Mouse (Mus musculus) CH12.LX (cell line): Measurements from ENCODE around the gene Rps16. TPM values are rescaled to one million over a fixed set of nuclear protein-coding genes. Genes with fewer than 3 reads are reported as not detected.

Experiments
- DNase-seq: peaks from one replicate; pipeline ENCODE4 v3.0.0-alpha.2; 2013; ENCODE audit errors: extremely low read depth
- H3K27ac ChIP-seq: 2 replicates; pipeline ENCODE4 v1.5.1; 2012; ENCODE audit warnings: low read depth, mild to moderate bottlenecking, control low read depth, moderate library complexity; ENCODE audit not compliant: insufficient read depth
- H3K27me3 ChIP-seq: replicated peaks from 2 replicates; pipeline ENCODE3; 2012; ENCODE audit warnings: inconsistent platforms
- H3K36me3 ChIP-seq, 2 experiments: replicated peaks in 1 of 2; 2 replicates each; pipeline versions ENCODE3 to v1.6.1; 2012; ENCODE audit warnings: inconsistent platforms in 1 of 2, low read length in 1 of 2, mild to moderate bottlenecking in 1 of 2, mixed read lengths in 1 of 2, moderate library complexity in 1 of 2; ENCODE audit not compliant: control insufficient read depth in 1 of 2, insufficient read depth in 1 of 2
- H3K4me1 ChIP-seq, 2 experiments: 2 replicates each; pipeline ENCODE4 v1.6.1; 2012; ENCODE audit warnings: inconsistent platforms in 1 of 2, moderate library complexity in 1 of 2; ENCODE audit not compliant: insufficient read depth in 2 of 2, control insufficient read depth in 1 of 2
- H3K4me2 ChIP-seq: 2 replicates; pipeline ENCODE4 v1.6.1; 2012; ENCODE audit warnings: low read depth, mild to moderate bottlenecking, control low read depth; ENCODE audit not compliant: poor library complexity, insufficient read depth, severe bottlenecking
- H3K4me3 ChIP-seq, 3 experiments: fragments of 150-350 bp in 1 of 3; sonication (generic) in 1 of 3; replicated peaks in 1 of 3; 2 replicates each; pipeline versions ENCODE3 to v1.5.1; 2011 to 2012; ENCODE audit warnings: low read depth in 2 of 3, low read length in 2 of 3, mild to moderate bottlenecking in 2 of 3, moderate library complexity in 2 of 3, control low read depth in 1 of 3, improper control_type of control experiment in 1 of 3, inconsistent platforms in 1 of 3, mixed read lengths in 1 of 3; ENCODE audit not compliant: poor library complexity in 1 of 3
- H3K79me2 ChIP-seq: replicated peaks from 2 replicates; pipeline ENCODE4 v1.6.1; 2012; ENCODE audit warnings: mild to moderate bottlenecking, moderate library complexity; ENCODE audit not compliant: control insufficient read depth, poor library complexity, insufficient read depth, severe bottlenecking; ENCODE audit errors: extremely low read depth
- H3K9ac ChIP-seq: 2 replicates; pipeline ENCODE4 v1.6.1; 2012; ENCODE audit warnings: low read depth, mild to moderate bottlenecking, control low read depth, moderate library complexity; ENCODE audit not compliant: insufficient read depth
- H3K9me3 ChIP-seq: replicated peaks from 2 replicates; pipeline ENCODE3; 2012; ENCODE audit warnings: low read length, inconsistent platforms, mixed read lengths
- BHLHE40 ChIP-seq: IDR thresholded peaks from 2 replicates; pipeline ENCODE4 v1.6.1; 2011; ENCODE audit warnings: mild to moderate bottlenecking, low read depth, low read length, improper control_type of control experiment
- ELF1 ChIP-seq: IDR thresholded peaks from 2 replicates; pipeline ENCODE4 v1.6.1; 2014; ENCODE audit warnings: low read depth, mild to moderate bottlenecking, inconsistent platforms, low read length, improper control_type of control experiment
- GABPA ChIP-seq: IDR thresholded peaks from 2 replicates; pipeline ENCODE4 v1.6.1; 2012; ENCODE audit warnings: low read depth, low read length, improper control_type of control experiment, inconsistent platforms; ENCODE audit not compliant: insufficient replicate concordance
- JUN ChIP-seq: IDR thresholded peaks from 2 replicates; pipeline ENCODE4 v1.6.1; 2011; ENCODE audit warnings: low read depth, mild to moderate bottlenecking, low read length, improper control_type of control experiment, moderate library complexity; ENCODE audit not compliant: insufficient read depth
- NELFE ChIP-seq: IDR thresholded peaks from 2 replicates; pipeline ENCODE4 v1.6.1; 2011; ENCODE audit warnings: low read depth, low read length, improper control_type of control experiment
- NRF1 ChIP-seq: IDR thresholded peaks from 2 replicates; pipeline ENCODE4 v1.6.1; 2014; ENCODE audit warnings: low read depth, mild to moderate bottlenecking, inconsistent platforms, low read length, improper control_type of control experiment, moderate library complexity
- POLR2AphosphoS2 ChIP-seq: IDR thresholded peaks from 2 replicates; pipeline ENCODE4 v1.6.1; 2011; ENCODE audit warnings: low read depth, low read length, improper control_type of control experiment
- SMC3 ChIP-seq: IDR thresholded peaks from 2 replicates; pipeline ENCODE4 v1.6.1; 2011; ENCODE audit warnings: low read depth, low read length, improper control_type of control experiment
- TBP ChIP-seq: conservative IDR thresholded peaks from 2 replicates; pipeline ENCODE4 v1.6.1; 2011; ENCODE audit warnings: low read depth, low read length, improper control_type of control experiment
- UBTF ChIP-seq: IDR thresholded peaks from 2 replicates; pipeline ENCODE4 v1.6.1; 2012; ENCODE audit warnings: low read depth, mild to moderate bottlenecking, inconsistent platforms, low read length, improper control_type of control experiment, moderate library complexity
- ZKSCAN1 ChIP-seq: IDR thresholded peaks from 2 replicates; pipeline ENCODE4 v1.6.1; 2012; ENCODE audit warnings: low read depth, inconsistent platforms, low read length, improper control_type of control experiment, borderline replicate concordance
- dilution Hi-C: fragments of 300-500 bp; cut with MboI; formaldehyde crosslinking; loops from 2 replicates; pipeline ENCODE4 v1.14.3; 2020; ENCODE audit warnings: low sequenced_read_pairs; ENCODE audit not compliant: extremely low pct_unique_long_range_greater_than_20kb, extremely low pct_ligation_motif_present
- in situ Hi-C: fragments of 300-500 bp; cut with MboI; formaldehyde crosslinking; loops from 3 replicates; pipeline ENCODE4 v1.14.3; 2019; ENCODE audit warnings: low sequenced_read_pairs, low pct_ligation_motif_present, low pct_unique_long_range_greater_than_20kb, mixed read lengths
- polyA plus RNA-seq: library from polyadenylated mRNA; unstranded; fragments of >175 nt; gene quantifications from 2 replicates; pipeline ENCODE4 v1.2.1, GENCODE M21; 2012; ENCODE audit warnings: low read depth; ENCODE audit not compliant: insufficient read length
- total RNA-seq, 2 experiments: library from RNA; depleted of rRNA; stranded (reverse); fragments of 300-350 nt in 1 of 2; fragments of >200 nt in 1 of 2; gene quantifications; 2 replicates each; pipeline ENCODE4 v1.2.3; 2012 to 2014

Rps16 gene
- total and polyA plus RNA-seq, 3 experiments = 66.7 to 2,040 (median 1,254) TPM

- Histone ChIP-seq H3K4me1 (0 out of 4 replicates have a peak, but pooled peaks cover 0 to 1% of the 10 kb centered on the region in 2 experiments), H3K27me3 (no peaks in the 10 kb centered on the region), H3K9ac (no peak overlapping the region), H3K27ac (no peak overlapping the region), H3K36me3 (peaks cover 73 to 89% of the 10 kb centered on the region in 2 experiments), H3K4me3 (no peak overlapping the region), H3K9me3 (no peaks in the 10 kb centered on the region), H3K79me2 (peaks cover 5% of the 10 kb centered on the region; the same call in 1 of the 2 replicates), H3K4me2 (no peak overlapping the region)
- in situ Hi-C loops = no loop called here
- DNase-seq = no peak
- peak; percentile 57; the same call in 1 of the 2 replicates for TF ChIP-seq POLR2AphosphoS2
- TF ChIP-seq JUN = no peak
- TF ChIP-seq NELFE = no peak
- dilution Hi-C loops = no loop called here
Measured at GRCm38 (mm10) chr7:28398696-28399340, 48.4 kb downstream of the Rps16 start.

GRCm38 (mm10) chr7:28401030-28401429 is 50.6 kb downstream of the Rps16 start:
- Histone ChIP-seq H3K4me2 (no peak overlapping the region), H3K27me3 (no peaks in the 10 kb centered on the region), H3K9me3 (no peaks in the 10 kb centered on the region), H3K79me2 (no peaks in the 10 kb centered on the region), H3K27ac (no peak overlapping the region), H3K4me1 (no peaks in the 10 kb centered on the region), H3K36me3 (peaks cover 82 to 94% of the 10 kb centered on the region in 2 experiments), H3K4me3 (no peak overlapping the region), H3K9ac (no peak overlapping the region)
- TF ChIP-seq SMC3 = no peak
- no peak for TF ChIP-seq GABPA
- in situ Hi-C loops (no loop called here), dilution Hi-C loops (no loop called here)
- no peak for DNase-seq

GRCm38 (mm10) chr7:28401942-28402341 is 51.5 kb downstream of the Rps16 start:
- TF ChIP-seq NRF1 (no peak), UBTF (no peak), POLR2AphosphoS2 (no peak), ELF1 (no peak), ZKSCAN1 (no peak), BHLHE40 (no peak), TBP (no peak)
- TF ChIP-seq, all 38 proteins: peak for 0
- Histone ChIP-seq H3K27ac (no peak overlapping the region), H3K36me3 (peaks cover 83 to 94% of the 10 kb centered on the region in 2 experiments)

More at GRCm38 (mm10) chr7:28401942-28402341, 51.5 kb downstream of the Rps16 start:
- no peak for DNase-seq
- no peaks in the 10 kb centered on the region for H3K27me3 ChIP-seq
- no peaks in the 10 kb centered on the region for H3K9me3 ChIP-seq
- in situ Hi-C loops = no loop called here
- H3K4me2 ChIP-seq = no peak overlapping the region
- dilution Hi-C loops = no loop called here
- no peaks in the 10 kb centered on the region for H3K4me1 ChIP-seq
- H3K79me2 ChIP-seq = no peaks in the 10 kb centered on the region
- no peak overlapping the region for H3K9ac ChIP-seq
- no peak overlapping the region for H3K4me3 ChIP-seq

Other genes starting within 250 kb of the Rps16 start
Only the 20 nearest of the 21 such genes appear.
- gene 9530053A07Rik, start 221.2 kb upstream of the Rps16 start, total RNA-seq (2012; rRNA removed) = 0.34 and 0.64 TPM in 2 replicates
- 0.05 and 0.07 TPM in 2 replicates for gene 9530053A07Rik, start 221.2 kb upstream of the Rps16 start, total RNA-seq (2014; rRNA removed)
- gene 9530053A07Rik, start 221.2 kb upstream of the Rps16 start, polyA plus RNA-seq = 0.03 and 0.08 TPM in 2 replicates
- 180 and 214 TPM in 2 replicates for gene Fbl, start 180.9 kb upstream of the Rps16 start, total RNA-seq (2012; rRNA removed)
- gene Fbl, start 180.9 kb upstream of the Rps16 start, total RNA-seq (2014; rRNA removed) = 140 and 151 TPM in 2 replicates
- gene Fbl, start 180.9 kb upstream of the Rps16 start, polyA plus RNA-seq = 426 and 516 TPM in 2 replicates
- 0.47 and 0.67 TPM in 2 replicates for gene Dyrk1b, start 171.2 kb upstream of the Rps16 start, total RNA-seq (2012; rRNA removed)
- gene Dyrk1b, start 171.2 kb upstream of the Rps16 start, total RNA-seq (2014; rRNA removed) = 0.26 TPM in 1 of 2 replicates, not detected in the other
- 0.51 and 0.60 TPM in 2 replicates for gene Dyrk1b, start 171.2 kb upstream of the Rps16 start, polyA plus RNA-seq
- not detected in 2 replicates for gene Eid2, start 82.8 kb upstream of the Rps16 start, total RNA-seq (2012; rRNA removed)
- not detected in 2 replicates for gene Eid2, start 82.8 kb upstream of the Rps16 start, total RNA-seq (2014; rRNA removed)
- not detected in 2 replicates for gene Eid2, start 82.8 kb upstream of the Rps16 start, polyA plus RNA-seq
- gene Eid2b, start 72.9 kb upstream of the Rps16 start, total RNA-seq (2012; rRNA removed) = 3.2 and 3.3 TPM in 2 replicates
- gene Eid2b, start 72.9 kb upstream of the Rps16 start, total RNA-seq (2014; rRNA removed) = 3.2 and 3.8 TPM in 2 replicates
- 1.6 and 1.8 TPM in 2 replicates for gene Eid2b, start 72.9 kb upstream of the Rps16 start, polyA plus RNA-seq
- gene Selenov, start 59.5 kb upstream of the Rps16 start, total RNA-seq (2012; rRNA removed) = not detected in 2 replicates
- gene Selenov, start 59.5 kb upstream of the Rps16 start, total RNA-seq (2014; rRNA removed) = not detected in 2 replicates
- gene Selenov, start 59.5 kb upstream of the Rps16 start, polyA plus RNA-seq = not detected in 2 replicates
- 0.21 TPM in 1 of 2 replicates, not detected in the other for gene Dll3, start 48.4 kb upstream of the Rps16 start, total RNA-seq (2012; rRNA removed)
- 0.11 TPM in 1 of 2 replicates, not detected in the other for gene Dll3, start 48.4 kb upstream of the Rps16 start, total RNA-seq (2014; rRNA removed)
- 0.29 and 0.44 TPM in 2 replicates for gene Dll3, start 48.4 kb upstream of the Rps16 start, polyA plus RNA-seq
- gene Timm50, start 38.6 kb upstream of the Rps16 start, total RNA-seq (2012; rRNA removed) = 126 and 134 TPM in 2 replicates
- gene Timm50, start 38.6 kb upstream of the Rps16 start, total RNA-seq (2014; rRNA removed) = 79.4 and 86.3 TPM in 2 replicates
- gene Timm50, start 38.6 kb upstream of the Rps16 start, polyA plus RNA-seq = 108 and 145 TPM in 2 replicates
- 67.3 and 76.2 TPM in 2 replicates for gene Supt5, start 11.9 kb upstream of the Rps16 start, total RNA-seq (2012; rRNA removed)
- 33.8 and 35.5 TPM in 2 replicates for gene Supt5, start 11.9 kb upstream of the Rps16 start, total RNA-seq (2014; rRNA removed)
- 111 and 118 TPM in 2 replicates for gene Supt5, start 11.9 kb upstream of the Rps16 start, polyA plus RNA-seq
- gene Plekhg2, start 21.9 kb downstream of the Rps16 start, total RNA-seq (2012; rRNA removed) = 3.3 and 4.7 TPM in 2 replicates
- gene Plekhg2, start 21.9 kb downstream of the Rps16 start, total RNA-seq (2014; rRNA removed) = 0.39 and 0.43 TPM in 2 replicates
- gene Plekhg2, start 21.9 kb downstream of the Rps16 start, polyA plus RNA-seq = 5.2 and 5.5 TPM in 2 replicates
- gene Zfp36, start 29.6 kb downstream of the Rps16 start, total RNA-seq (2012; rRNA removed) = 2.8 and 3.5 TPM in 2 replicates
- 1.1 and 1.9 TPM in 2 replicates for gene Zfp36, start 29.6 kb downstream of the Rps16 start, total RNA-seq (2014; rRNA removed)
- 8.9 and 9.9 TPM in 2 replicates for gene Zfp36, start 29.6 kb downstream of the Rps16 start, polyA plus RNA-seq
- 23.5 and 27.8 TPM in 2 replicates for gene Med29, start 42.1 kb downstream of the Rps16 start, total RNA-seq (2012; rRNA removed)
- 19.4 and 19.8 TPM in 2 replicates for gene Med29, start 42.1 kb downstream of the Rps16 start, total RNA-seq (2014; rRNA removed)
- 25.4 and 26.9 TPM in 2 replicates for gene Med29, start 42.1 kb downstream of the Rps16 start, polyA plus RNA-seq
- 45.9 and 71.0 TPM in 2 replicates for gene Paf1, start 42.3 kb downstream of the Rps16 start, total RNA-seq (2012; rRNA removed)
- gene Paf1, start 42.3 kb downstream of the Rps16 start, total RNA-seq (2014; rRNA removed) = 42.2 and 57.8 TPM in 2 replicates
- gene Paf1, start 42.3 kb downstream of the Rps16 start, polyA plus RNA-seq = 105 and 151 TPM in 2 replicates
- gene Gmfg, start 86.8 kb downstream of the Rps16 start, total RNA-seq (2012; rRNA removed) = 64.3 and 87.9 TPM in 2 replicates
- 51.6 and 52.3 TPM in 2 replicates for gene Gmfg, start 86.8 kb downstream of the Rps16 start, total RNA-seq (2014; rRNA removed)
- gene Gmfg, start 86.8 kb downstream of the Rps16 start, polyA plus RNA-seq = 45.1 and 45.9 TPM in 2 replicates
- gene Lrfn1, start 101.3 kb downstream of the Rps16 start, total RNA-seq (2012; rRNA removed) = 1.9 and 2.7 TPM in 2 replicates
- gene Lrfn1, start 101.3 kb downstream of the Rps16 start, total RNA-seq (2014; rRNA removed) = 0.31 and 0.67 TPM in 2 replicates
- 0.99 and 1.00 TPM in 2 replicates for gene Lrfn1, start 101.3 kb downstream of the Rps16 start, polyA plus RNA-seq
- gene Ifnl2, start 159.8 kb downstream of the Rps16 start, total RNA-seq (2012; rRNA removed) = not detected in 2 replicates
- not detected in 2 replicates for gene Ifnl2, start 159.8 kb downstream of the Rps16 start, total RNA-seq (2014; rRNA removed)
- gene Ifnl2, start 159.8 kb downstream of the Rps16 start, polyA plus RNA-seq = not detected in 2 replicates
- not detected in 2 replicates for gene Ifnl3, start 172.2 kb downstream of the Rps16 start, total RNA-seq (2012; rRNA removed)
- gene Ifnl3, start 172.2 kb downstream of the Rps16 start, total RNA-seq (2014; rRNA removed) = not detected in 2 replicates
- not detected in 2 replicates for gene Ifnl3, start 172.2 kb downstream of the Rps16 start, polyA plus RNA-seq
- gene Sycn, start 190.2 kb downstream of the Rps16 start, total RNA-seq (2012; rRNA removed) = not detected in 2 replicates
- not detected in 2 replicates for gene Sycn, start 190.2 kb downstream of the Rps16 start, total RNA-seq (2014; rRNA removed)
- not detected in 2 replicates for gene Sycn, start 190.2 kb downstream of the Rps16 start, polyA plus RNA-seq
- gene Nccrp1, start 196.6 kb downstream of the Rps16 start, total RNA-seq (2012; rRNA removed) = not detected in 2 replicates
- gene Nccrp1, start 196.6 kb downstream of the Rps16 start, total RNA-seq (2014; rRNA removed) = not detected in 2 replicates
- not detected in 2 replicates for gene Nccrp1, start 196.6 kb downstream of the Rps16 start, polyA plus RNA-seq
- gene Samd4b, start 247.5 kb downstream of the Rps16 start, total RNA-seq (2012; rRNA removed) = 7.7 and 10.0 TPM in 2 replicates
- gene Samd4b, start 247.5 kb downstream of the Rps16 start, total RNA-seq (2014; rRNA removed) = 2.7 and 3.7 TPM in 2 replicates
- gene Samd4b, start 247.5 kb downstream of the Rps16 start, polyA plus RNA-seq = 18.0 and 24.6 TPM in 2 replicates